Mouse (Mus musculus): ENCODE data around the gene Trim41.

DNA sequence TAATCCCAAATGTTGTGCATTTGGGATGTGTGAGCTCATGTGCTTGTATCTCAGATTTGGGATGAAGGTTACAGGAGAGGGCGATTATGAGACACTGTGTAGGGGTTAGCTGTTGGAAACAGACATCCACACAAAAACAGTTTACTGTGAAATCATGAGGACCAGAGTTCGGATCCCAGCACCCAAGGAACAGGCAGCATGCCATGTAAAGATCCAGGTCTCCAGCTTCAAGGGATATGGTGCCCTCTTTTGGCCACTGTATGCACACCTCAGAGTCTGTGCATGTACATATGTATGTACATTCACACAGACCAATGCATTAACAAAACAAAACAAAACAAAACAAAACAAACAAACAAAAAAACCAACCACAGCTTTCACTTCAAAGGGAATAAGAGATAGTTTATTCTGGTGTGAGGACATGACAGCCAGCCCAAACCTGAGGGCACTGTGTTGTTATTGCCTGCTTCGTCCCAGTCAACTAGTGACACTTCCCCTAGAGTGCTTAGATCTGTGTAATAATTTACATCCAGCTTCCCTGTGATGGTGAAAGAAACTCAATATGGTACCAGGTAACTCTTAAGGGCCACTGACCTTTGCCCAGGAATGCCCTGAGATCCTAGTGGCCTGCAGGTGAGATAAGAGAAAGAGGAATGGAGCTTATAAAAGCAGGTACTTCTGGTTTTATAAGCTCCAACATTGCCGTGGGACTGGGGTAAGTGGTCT is 34.3 kb upstream of the Trim41 start:
- TF ChIP-seq CTCF (IDR thresholded peaks at IDR 0.05; ENCODE audit: low read depth, low read length) (no peak), POLR2A (IDR thresholded peaks at IDR 0.05; ENCODE audit: extremely low read depth, insufficient read depth, low read length) (no peak)

All from liver, adult 2 months (tissue).